Mouse (Mus musculus) telencephalon, adult 2 months (tissue): ENCODE measurements at regions not wholly inside any gene's neighbourhood (a gene's known extent, or its start where the extent isn't known, plus 50 kb on each side); places are given as distances from the start of the nearest gene placed in this dataset.
A peak's percentile ranks its signal among the peaks of the same experiment; 100 is the strongest.

Experiments used
- DNase-seq: peaks from one replicate; pipeline ENCODE4 v3.0.0-alpha.2; 2011; ENCODE audit warnings: low read depth, low spot score

GRCm38 (mm10) chr13:83111503-83111902 lies 392.3 kb upstream of the Mef2c start:
- DNase-seq = peak; percentile 88

GRCm38 (mm10) chr13:83112323-83112722 lies 391.5 kb upstream of the Mef2c start:
- DNase-seq = no peak

- no peak for DNase-seq
Measured at GRCm38 (mm10) chr13:83112741-83113140, 391.1 kb upstream of the Mef2c start.

- no peak for DNase-seq
Measured at GRCm38 (mm10) chr13:83113808-83114207, 390.0 kb upstream of the Mef2c start.

- no peak for DNase-seq
Measured at GRCm38 (mm10) chr13:83114401-83114800, 389.4 kb upstream of the Mef2c start.

DNA sequence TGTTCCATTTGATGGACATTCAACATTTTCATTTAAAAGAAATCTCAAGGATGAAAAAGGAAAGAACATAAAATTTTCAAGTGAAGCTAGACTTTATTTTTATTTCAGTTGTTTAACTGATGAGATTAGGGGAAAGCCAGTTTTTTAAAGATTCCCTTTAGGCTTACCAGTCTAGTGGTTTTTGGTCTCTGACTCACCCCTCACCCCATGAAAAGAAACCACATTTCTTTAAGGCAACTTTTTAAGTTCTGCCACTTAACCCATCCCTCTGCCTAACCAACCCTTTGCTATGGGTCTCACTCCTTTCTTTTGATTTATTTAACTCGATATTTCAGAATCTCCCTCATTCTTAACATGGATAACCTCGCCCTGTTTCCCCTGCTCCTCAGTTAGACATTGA lies 388.1 kb upstream of the Mef2c start:
- DNase-seq = no peak

- DNase-seq = no peak
Measured at GRCm38 (mm10) chr13:83120343-83120742, 383.5 kb upstream of the Mef2c start.

DNA sequence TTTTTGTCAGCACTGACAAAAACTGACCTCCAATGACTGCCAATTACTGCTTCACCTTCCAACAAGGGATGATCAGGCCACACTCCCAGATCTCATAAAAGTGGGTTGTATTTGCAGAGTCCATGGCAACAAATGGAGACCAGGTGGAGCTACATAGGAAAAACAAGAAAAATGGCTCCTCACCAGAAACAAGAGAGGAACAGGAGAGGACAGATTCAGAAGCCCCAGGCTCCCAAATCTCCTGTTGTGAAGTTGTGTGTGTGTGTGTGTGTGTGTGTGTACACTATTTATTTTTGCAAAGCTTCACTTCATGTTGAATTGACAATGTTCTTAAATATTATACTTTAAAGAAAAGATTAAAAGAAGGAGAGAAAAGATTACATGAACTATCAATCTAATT lies 380.2 kb upstream of the Mef2c start:
- DNase-seq = no peak

DNA sequence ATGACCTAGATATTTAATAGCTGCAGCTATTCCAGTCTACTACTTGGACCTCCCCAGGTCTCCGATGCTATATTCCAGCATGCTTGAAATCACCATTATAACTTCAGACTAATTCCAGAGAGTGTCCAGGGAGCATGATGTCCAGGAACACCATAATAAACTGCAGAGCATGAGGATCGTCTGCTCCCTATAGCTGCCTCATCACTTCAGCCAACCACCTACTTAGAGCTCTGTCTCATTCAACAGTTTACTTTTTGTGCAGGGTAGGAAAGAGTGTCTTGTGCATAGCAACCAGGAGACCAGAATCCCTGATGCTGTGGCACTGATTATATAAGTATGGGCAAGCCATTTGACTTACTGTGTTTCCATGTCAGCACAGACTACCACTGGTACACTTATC lies 379.2 kb upstream of the Mef2c start:
- no peak for DNase-seq

- peak; percentile 72 for DNase-seq
Measured at GRCm38 (mm10) chr13:83126438-83126837, 377.4 kb upstream of the Mef2c start.

DNA sequence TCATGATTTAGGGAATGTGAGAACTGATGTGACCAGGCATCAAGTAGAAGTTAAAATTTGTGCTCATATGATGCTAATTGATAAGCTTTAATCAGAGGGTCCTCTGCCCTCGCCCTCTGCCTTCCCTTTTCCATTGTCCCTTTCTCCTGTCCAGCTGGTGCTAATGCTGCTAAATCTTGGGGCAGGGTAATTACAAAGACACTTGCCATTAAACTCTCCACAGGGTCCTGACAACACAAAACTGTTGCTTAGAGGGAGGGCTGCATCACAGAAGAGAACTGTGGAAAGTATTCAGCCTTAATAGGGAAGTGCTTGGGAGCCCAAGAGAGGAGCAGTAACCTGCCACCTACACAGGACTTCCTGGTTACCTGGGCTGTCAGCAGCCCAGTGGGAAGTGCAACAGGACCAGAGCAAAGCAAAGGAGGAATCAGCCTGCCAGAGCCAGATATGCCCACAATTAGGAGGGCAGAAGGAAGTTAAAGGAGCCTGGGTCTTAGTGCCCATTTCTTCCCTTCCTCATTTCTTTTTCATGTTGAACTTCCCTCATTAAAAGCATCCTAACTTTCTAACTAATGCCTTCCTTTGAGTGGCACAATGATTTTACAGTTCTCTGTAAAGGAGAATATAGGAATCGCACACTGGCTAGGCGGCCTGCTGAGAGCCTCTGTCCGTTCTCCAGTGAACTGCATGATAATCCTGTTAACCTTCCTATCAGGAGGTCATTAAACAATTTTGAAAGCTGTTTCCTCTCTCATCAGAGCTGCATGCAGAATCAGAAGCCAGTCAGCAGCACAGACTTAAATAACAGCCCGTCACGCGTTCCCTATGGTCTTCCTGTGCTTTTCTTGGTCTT lies 372.5 kb upstream of the Mef2c start:
- DNase-seq = no peak

- DNase-seq = no peak
Measured at GRCm38 (mm10) chr13:83131982-83132354, 371.9 kb upstream of the Mef2c start.

- DNase-seq = no peak
Measured at GRCm38 (mm10) chr13:83132671-83133638, 370.9 kb upstream of the Mef2c start.

- no peak for DNase-seq
Measured at GRCm38 (mm10) chr13:83143316-83143715, 360.5 kb upstream of the Mef2c start.

DNA sequence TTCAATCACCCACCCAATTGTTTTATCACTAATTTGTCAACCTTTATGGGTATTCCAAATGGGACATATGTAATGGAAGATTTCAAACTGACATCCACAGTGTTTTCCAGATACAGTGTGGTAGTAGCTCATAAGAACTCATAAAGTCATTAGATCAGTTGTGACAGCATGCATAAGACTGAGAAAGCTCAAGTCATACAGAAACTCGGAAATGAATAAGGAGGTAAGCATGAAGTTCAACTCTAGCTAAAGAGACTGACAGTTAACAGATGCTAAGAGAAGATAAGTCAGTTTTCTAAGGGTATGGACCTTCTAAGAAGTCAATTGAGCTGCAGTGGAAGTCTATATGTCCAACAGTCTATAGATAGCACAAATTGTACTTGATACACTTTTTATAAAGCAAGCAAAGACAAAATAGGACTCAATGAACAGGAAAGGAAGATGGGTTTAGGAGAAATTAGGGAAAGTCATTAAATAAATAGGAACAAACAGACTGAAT lies 349.2 kb upstream of the Mef2c start:
- DNase-seq = no peak

DNA sequence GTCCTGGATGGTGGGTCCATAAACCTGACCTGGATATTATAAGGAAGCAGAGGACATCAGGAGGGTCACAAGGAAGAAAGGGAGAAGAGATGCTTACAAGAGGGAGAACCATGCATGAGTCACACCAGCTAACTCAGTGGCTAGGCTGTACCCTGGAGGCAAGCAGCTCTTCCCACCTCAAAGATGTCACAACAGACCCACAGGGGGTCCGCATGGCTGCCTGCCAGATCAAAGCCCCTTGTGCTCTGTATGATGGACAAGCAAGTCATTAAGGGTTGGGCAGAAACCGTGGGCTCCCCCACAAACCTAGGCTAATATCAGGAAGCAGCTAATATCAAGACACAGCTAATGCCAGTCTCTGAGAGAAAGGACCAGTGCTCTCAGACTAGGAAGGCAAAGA lies 343.9 kb upstream of the Mef2c start:
- DNase-seq = no peak

GRCm38 (mm10) chr13:83162761-83163160 lies 341.1 kb upstream of the Mef2c start:
- peak; percentile 22 for DNase-seq

DNA sequence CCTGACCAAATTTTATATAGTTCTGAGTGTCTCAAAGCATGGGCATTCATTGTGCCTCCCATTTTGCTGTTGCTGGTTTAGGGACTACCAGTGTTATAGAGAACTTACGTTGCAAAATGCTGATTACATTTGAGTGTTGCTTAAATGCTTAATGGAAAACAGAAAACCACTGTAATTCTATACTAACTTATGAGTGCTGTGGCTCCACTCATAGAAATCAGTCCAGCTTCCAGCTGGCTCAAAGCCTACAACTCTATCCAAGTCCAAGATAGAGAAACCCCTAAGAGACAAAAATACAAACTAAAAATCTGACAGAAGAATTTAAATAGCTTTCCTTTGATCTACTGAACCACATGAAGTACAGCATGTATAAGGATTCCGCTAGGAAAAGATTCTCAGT lies 328.7 kb upstream of the Mef2c start:
- DNase-seq = no peak

DNA sequence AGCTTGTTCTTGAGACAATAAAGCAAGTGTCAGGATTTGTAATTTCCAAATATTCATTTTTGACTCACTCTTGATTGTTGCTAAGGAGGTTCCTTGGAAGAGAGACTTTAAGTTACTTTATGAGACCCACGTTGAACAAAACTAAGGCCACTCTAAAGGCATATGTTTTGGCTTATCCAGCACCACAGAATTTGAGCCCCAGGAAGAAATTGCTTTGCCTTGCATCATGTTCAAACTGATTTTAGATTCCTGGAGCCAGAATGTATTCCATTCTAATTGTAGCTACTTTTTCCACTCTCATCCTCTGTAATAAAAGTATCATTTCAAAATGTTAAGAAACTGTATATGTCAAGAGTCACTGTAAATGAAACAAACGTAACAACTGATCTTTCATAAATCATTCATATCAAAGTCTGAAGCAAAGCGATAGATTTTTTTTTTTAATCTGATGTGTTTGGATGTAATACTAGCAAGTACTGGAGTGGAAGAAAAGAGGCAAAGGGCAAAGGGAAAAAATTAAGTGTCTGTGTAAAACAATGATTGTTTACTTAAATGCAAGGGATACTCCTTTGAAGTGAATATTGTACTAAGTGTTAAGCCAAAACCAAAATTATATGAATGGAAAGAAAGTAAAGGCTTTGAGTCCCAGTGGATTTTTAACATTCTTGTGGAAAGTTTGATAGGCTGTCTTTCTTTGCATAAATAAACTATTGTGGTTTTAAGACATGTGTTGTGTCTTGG lies 301.7 kb upstream of the Mef2c start:
- DNase-seq = no peak

GRCm38 (mm10) chr13:83206622-83207021 lies 297.2 kb upstream of the Mef2c start:
- no peak for DNase-seq

- DNase-seq = no peak
Measured at GRCm38 (mm10) chr13:83207513-83207912, 296.3 kb upstream of the Mef2c start.

DNA sequence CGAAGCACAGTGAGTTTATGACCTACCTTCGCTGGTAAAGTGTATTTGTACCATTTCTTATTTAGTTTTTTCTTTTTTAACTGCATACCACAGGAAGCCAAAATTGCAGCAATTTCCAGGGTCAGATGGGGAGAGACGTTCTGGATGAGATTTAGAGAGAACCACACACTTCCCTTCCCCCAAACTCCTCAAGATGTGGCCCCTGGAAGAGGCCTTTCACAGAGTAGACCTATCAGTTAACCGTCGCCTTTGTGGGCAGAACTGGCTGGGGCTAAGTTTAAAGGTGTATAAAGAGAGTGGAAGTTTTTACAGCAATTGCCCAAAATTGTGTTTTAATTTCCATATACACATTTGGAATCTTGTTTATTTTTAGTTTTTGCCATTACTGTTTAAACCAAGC lies 295.7 kb upstream of the Mef2c start:
- no peak for DNase-seq
